8 mouse cellular contexts compared by ENCODE assay signal in the genomic region with DNA sequence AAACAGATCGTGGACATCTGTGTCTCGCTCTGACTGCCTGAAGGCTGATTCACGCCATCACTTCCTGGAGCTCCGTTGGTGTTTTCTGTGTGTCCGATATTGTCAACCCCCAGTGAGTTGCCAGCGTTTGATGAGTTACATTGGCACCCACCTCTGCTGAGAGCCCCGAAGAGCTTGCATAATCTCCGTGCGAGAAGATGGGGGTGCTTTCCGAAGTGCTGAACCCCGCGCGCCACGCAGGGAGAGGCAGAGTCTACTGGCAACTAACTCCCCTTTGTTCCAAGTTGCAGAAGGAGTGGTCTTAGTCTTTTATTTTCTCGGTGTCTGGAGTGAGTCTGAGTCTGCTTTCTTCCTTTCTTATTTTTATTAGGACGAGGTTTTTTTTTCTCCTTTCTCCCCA. TPM values are rescaled to one million over a fixed set of nuclear protein-coding genes. Genes with fewer than 3 reads are reported as not detected.
DNase-seq lines count a peak whose midpoint lies in the region; ATAC-seq and TF ChIP-seq lines count a peak whose summit lies in the region.

A gene (minus strand): TSS at position 281 of the 400 bp plus-strand sequence.

- peak; percentile 16 to 20 for DNase-seq in left cerebral cortex, adult 2 months (ENCODE audit: extremely low spot score in 1 of 2, low spot score in 2 of 2)
- no peak for DNase-seq in left cerebral cortex, postnatal 10 days (ENCODE audit: extremely low spot score in 1 of 2, low spot score in 2 of 2)
- DNase-seq in embryo, embryonic 9.5 days (ENCODE audit: extremely low spot score) = peak; percentile 32
- no peak for DNase-seq in urinary bladder, adult 2 months (ENCODE audit: low spot score)
- no peak for DNase-seq in thymus, postnatal 36 days
- DNase-seq in cerebellum, postnatal 4 days (ENCODE audit: low spot score in 2 of 2) = no peak

- 3% methylated on average over 16 of the region's 16 CpGs for WGBS in hindbrain, embryonic 12.5 days
- 2% methylated on average over 16 of the region's 16 CpGs for WGBS in midbrain, embryonic 13.5 days

- peaks cover 51% of the 10 kb centered on the region for H3K27me3 ChIP-seq in hindbrain, embryonic 12.5 days
- H3K27me3 ChIP-seq in midbrain, embryonic 13.5 days = peaks cover 54% of the 10 kb centered on the region

- intact Hi-C loops in left cerebral cortex, adult 2 months (cut with DNase I) = loop anchor here (1.0 to 5.0 kb wide), 3 partner anchors 283 to 360 kb away; a partner anchor contains a TSS
- intact Hi-C loops in left cerebral cortex, postnatal 10 days (cut with DNase I) = loop anchor here (1.0 to 5.0 kb wide), 3 partner anchors 120 to 343 kb away; no protein-coding TSS in a partner anchor

- H3K9me3 ChIP-seq in hindbrain, embryonic 12.5 days (replicated peaks) = no peaks in the 10 kb centered on the region
- H3K9me3 ChIP-seq in midbrain, embryonic 13.5 days = no peaks in the 10 kb centered on the region

- H3K4me3 ChIP-seq in left cerebral cortex, adult 2 months = peak within 1 kb of the TSS; percentile 39
- peak within 1 kb of the TSS; percentile 40 for H3K4me3 ChIP-seq in hindbrain, embryonic 12.5 days
- peak within 1 kb of the TSS; percentile 41 for H3K4me3 ChIP-seq in midbrain, embryonic 13.5 days (replicated peaks)

- no peaks in the 10 kb centered on the region for H3K36me3 ChIP-seq in hindbrain, embryonic 12.5 days
- H3K36me3 ChIP-seq in midbrain, embryonic 13.5 days = no peaks in the 10 kb centered on the region

- H3K27ac ChIP-seq in left cerebral cortex, adult 2 months = no peak within 1 kb of the TSS
- no peak within 1 kb of the TSS for H3K27ac ChIP-seq in hindbrain, embryonic 12.5 days
- H3K27ac ChIP-seq in midbrain, embryonic 13.5 days = no peak within 1 kb of the TSS

- TF ChIP-seq CTCF in left cerebral cortex, adult 2 months (IDR thresholded peaks at IDR 0.05) = no peak

- peaks cover 22% of the 10 kb centered on the region for H3K4me1 ChIP-seq in hindbrain, embryonic 12.5 days
- peaks cover 25% of the 10 kb centered on the region for H3K4me1 ChIP-seq in midbrain, embryonic 13.5 days (replicated peaks)

- H3K9ac ChIP-seq in hindbrain, embryonic 12.5 days = peak within 1 kb of the TSS; percentile 43
- H3K9ac ChIP-seq in midbrain, embryonic 13.5 days (replicated peaks) = peak within 1 kb of the TSS; percentile 45; the same call in 1 of the 2 replicates

- ATAC-seq in hindbrain, embryonic 12.5 days (ENCODE audit: low FRiP score) = no peak
- ATAC-seq in midbrain, embryonic 13.5 days = peak; percentile 13; the same call in 1 of the 2 replicates

- peak within 1 kb of the TSS; percentile 64 for H3K4me2 ChIP-seq in hindbrain, embryonic 12.5 days (replicated peaks)
- H3K4me2 ChIP-seq in midbrain, embryonic 13.5 days (replicated peaks) = peak within 1 kb of the TSS; percentile 64

RNA-seq across cellular contexts. Expression of the gene that starts here (rescaled TPM):
- 1 to 10 TPM; 3.1 to 3.8 TPM for total RNA-seq in left cerebral cortex, adult 2 months (2021)
- total RNA-seq in left cerebral cortex, postnatal 10 days (2021) = 1 to 10 TPM; 2.8 to 4.1 TPM
- 1.3 and 3.1 TPM in 2 replicates for polyA plus RNA-seq in hindbrain, embryonic 12.5 days (2016; fragmentation: Nextera tagmentation; extraction: Ambion mirVana)
- polyA plus RNA-seq in midbrain, embryonic 13.5 days (2015; fragmentation: Nextera tagmentation; extraction: Ambion mirVana) = 1.2 and 1.3 TPM in 2 replicates
- polyA plus RNA-seq in urinary bladder, adult 2 months (2012; rRNA removed) = 0.03 and 0.10 TPM in 2 replicates

Comparison
In these comparisons a context has a peak if more than half of its experiments do, and no peak if none do; other contexts are left out.
1. DNase-seq: peak in left cerebral cortex, adult 2 months (2 of 2) and embryo, embryonic 9.5 days (single experiment); none in left cerebral cortex, postnatal 10 days (0 of 2), urinary bladder, adult 2 months (single experiment), thymus, postnatal 36 days (0 of 2) and cerebellum, postnatal 4 days (0 of 2).
2. Peak in every context shown above with its lines, with median percentiles within 50 percentile points of each other: H3K4me3 ChIP-seq.